Mouse (Mus musculus): ENCODE data around the gene D130040H23Rik. TPM values are rescaled to one million over a fixed set of nuclear protein-coding genes. Genes with fewer than 3 reads are reported as not detected.
"Not testable (repeated sequence)": the region's sequence is repeated elsewhere in the genome, so short reads cannot be mapped to it uniquely, and the experiment has no call there.

D130040H23Rik gene
- total RNA-seq (2021) (1 to 10 TPM; 3.7 to 8.3 TPM), polyA plus RNA-seq (2012; rRNA removed) (0.03 TPM in 1 of 2 replicates, not detected in the other)
- long read RNA-seq = 0 reads

DNA sequence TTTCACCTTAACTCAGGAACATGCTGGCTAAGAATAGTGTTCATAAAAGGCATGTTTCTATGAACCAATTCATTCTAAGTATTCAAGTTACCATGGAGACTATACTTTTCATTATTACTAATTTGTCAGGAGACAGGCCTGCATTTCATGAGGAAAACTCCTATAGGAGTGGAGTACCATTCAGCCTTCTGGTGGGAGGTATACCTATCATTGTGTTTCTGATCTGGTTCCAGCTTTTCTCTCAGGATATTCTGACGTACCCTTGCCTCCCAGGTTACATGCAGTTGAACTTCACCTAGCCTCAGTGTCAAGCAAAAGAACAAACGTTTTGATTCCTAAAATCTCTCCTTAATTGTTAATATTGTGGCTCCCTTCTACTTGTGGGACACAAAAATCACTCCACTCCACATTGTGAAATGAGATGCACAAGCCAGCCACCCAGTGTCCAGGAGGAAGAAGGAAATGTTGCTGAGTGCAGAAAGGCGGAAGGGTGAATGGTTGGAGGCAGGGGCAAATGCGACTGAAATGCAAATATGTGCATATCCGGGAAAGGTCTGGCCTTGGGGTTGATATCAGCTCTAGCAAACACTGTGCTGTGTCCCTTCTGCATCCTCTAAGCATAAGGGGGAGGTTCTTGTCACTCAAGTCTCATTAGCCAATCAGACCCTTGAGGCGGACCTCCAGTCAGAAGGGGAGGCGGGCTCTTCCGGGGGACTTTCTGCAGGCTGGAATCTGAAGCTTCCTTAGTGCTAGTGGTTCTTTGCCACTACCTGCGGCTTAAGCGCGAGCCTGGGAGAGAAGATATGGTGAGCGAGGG lies at the start of gene D130040H23Rik:
Gene D130040H23Rik (plus strand): TSS at position 695 of the 817 bp plus-strand sequence.
- DNase-seq = peak; percentile 76

DNA sequence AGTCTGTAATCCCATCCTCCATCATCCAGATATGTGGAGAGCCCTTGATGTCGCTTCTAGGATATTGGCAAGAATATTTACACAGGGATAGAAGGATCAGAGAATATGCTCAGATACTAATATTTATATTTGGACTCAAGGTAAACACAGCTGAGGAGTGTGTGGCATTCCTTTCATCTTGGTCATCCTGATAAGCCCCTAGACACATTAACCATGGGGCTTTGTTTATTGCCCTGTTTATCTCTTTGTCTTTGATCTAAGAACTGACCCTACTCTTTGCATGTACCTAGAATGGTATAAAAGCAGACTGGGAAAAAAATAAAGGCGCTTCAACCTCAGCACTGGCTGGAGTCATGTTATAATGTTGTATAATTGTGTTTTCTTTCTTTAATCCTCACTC lies 28.3 kb upstream of the D130040H23Rik start:
- DNase-seq = no peak

DNA sequence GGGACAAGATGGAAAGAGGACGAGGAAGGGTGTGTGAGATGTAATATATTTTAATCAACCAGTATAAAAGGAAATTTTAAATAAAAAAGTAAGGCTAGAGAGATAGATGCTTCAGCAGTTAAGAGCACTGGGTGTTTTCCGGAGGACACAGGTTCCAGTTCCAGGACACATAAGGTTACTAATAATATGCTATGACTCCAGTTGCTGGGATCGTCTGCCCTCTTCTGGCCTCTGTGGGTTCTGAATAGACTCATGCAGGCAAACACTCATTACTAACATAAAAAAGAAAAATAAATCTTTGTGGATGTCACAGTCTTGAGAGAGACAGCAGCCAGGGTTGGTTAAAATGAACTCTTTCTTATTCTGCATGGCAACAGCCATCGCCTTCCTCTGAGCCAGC lies 2.4 kb upstream of the D130040H23Rik start:
- peak; percentile 26 for DNase-seq

DNA sequence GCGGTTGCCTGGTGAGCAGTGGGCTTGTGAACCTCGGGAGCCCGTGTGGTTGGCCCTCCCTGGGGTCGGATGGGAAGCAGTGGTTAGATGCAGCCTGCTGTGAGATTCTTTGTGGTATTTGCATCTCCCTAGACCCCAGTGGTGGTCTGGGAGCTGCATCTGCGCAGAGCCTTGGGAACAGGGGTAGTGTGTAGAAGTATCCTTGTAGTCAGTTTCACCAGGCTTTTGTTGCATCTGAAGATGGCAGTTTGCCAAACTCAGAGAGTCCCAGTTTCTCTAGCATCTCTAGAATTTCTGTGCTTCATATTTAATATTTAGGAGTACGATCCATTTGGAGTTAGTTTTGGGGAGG lies 299 bp downstream of the D130040H23Rik start:
- no peak for DNase-seq

DNA sequence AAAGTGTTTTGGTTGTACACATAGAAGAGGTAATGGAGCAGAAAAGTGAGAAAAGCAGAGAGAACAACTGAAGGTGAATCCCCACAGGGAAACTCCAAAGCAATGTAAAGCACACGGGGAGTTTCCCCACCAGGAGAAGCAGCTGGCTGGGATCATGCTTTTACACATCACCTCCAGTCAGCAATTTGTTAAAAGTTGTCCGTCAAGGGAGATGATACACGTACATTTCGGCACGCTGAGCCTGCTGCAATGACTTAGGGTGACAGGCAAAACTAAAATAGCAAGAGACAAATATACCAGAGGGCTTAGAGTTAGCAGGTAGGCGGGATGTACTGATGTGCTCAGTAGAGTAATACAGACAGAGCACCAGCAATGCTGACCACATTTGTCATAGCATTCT lies 1.6 kb downstream of the D130040H23Rik start:
- DNase-seq = no peak

DNA sequence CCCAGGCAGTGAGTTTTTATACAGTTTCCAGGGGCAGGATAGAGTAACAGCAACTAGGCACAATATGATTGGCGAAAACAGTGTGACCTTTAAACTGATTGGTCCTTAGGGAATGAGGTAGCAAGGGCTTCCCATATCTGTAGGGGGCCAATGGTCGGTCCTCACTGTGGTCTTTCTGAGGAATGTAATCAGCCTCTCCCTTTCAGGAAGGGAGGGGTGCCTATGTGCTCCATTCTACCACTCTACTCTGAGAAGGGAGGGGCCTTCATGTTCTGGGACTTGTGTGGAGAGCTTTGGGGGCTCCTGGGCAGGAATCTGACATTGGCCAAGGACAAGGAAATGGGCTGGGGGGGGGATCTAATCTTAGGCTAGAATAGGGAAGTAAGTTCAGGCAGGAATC lies 53.9 kb downstream of the D130040H23Rik start:
- no peak for DNase-seq

DNA sequence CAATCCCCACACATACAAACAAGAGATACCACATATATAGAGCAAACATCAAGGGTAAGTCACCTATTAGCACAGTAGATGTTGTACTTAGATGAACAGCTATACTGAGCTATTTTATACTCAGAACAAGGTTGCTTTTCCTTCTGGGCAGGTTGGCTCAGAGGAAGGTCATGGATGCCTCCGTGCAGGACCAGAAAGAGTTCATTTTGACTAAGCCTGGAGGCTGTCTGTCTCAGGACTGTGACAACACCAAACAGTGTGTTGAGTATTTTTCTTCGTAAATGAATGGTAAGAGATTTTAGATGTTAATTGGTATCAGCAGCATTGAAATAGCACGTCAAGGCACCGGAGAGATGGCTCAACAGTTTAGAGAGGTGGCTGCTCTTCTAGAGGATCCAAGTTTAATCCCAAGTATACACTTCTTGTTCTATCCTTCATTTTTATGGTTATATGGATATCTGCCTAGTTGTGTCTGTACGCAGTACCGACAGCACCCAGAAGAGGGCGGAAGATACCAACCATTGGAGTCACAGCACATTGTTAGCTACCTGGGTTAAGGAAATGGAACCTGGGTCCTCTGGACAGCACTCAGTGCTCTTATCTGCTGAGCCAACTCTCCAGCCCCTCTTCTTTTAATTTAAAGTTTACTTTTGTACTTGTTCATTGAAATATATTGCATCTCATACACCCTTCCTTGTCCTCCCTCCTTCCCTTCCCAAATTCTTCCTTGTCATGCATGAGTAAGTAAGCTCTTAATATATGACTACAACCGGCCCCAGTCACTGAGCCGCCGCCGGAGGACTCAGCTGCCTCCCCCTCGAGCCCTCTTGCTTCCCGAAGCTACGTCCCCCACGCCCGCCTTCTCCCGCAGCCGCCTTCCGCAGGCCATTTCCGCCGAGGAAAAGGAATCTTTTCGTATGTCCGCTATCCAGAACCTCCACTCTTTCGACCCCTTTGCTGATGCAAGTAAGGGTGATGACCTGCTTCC lies 57.7 kb downstream of the D130040H23Rik start:
- peak; percentile 83 for DNase-seq

DNA sequence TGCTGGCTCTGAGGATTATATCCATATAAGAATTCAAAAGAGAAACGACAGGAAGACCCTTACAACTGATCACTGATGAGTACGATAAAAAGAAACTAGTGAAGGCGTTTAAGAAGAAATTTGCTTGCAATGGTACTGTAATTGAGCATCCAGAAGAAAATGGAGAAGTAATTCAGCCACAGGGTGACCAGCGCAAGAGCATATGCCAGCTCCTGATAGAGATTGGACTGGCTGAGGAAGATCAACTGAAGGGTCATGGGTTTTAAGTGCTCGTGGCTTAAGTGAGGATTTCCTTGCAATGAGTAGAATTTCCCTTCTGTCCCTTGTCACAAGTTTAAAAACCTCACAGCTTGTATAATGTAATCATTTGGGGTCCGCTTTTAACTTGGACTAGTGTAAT lies 58.4 kb downstream of the D130040H23Rik start:
- DNase-seq = not testable (repeated sequence)

Other genes with a start within 250 kb of the D130040H23Rik start
- gene Zfp930, start 62.0 kb upstream of the D130040H23Rik start, total RNA-seq (2021) = 1 to 10 TPM; 7.9 to 8.5 TPM
- 0.09 and 0.37 TPM in 2 replicates for gene Zfp930, start 62.0 kb upstream of the D130040H23Rik start, polyA plus RNA-seq (2012; rRNA removed)
- gene Gm9495, start 182.5 kb downstream of the D130040H23Rik start, total RNA-seq (2021) = not detected
- not detected in 2 replicates for gene Gm9495, start 182.5 kb downstream of the D130040H23Rik start, polyA plus RNA-seq (2012; rRNA removed)

Measured in adrenal gland, adult 2 months (tissue).